Mouse (Mus musculus): ENCODE data around the gene Xlr4a. TPM values are rescaled to one million over a fixed set of nuclear protein-coding genes. Genes with fewer than 3 reads are reported as not detected.
"Not testable (repeated sequence)": the region's sequence is repeated elsewhere in the genome, so short reads cannot be mapped to it uniquely, and the experiment has no call there.

Gene Xlr4a
- 0.64 and 0.65 TPM in 2 replicates for polyA plus RNA-seq (2016; fragmentation: Nextera tagmentation; extraction: Ambion mirVana)

- 83% methylated on average over 19 of the region's 19 CpGs for WGBS
- H3K27ac ChIP-seq (replicated peaks): not testable (repeated sequence)
Observed at GRCm38 (mm10) chrX:73082267-73083055, at the start of gene Xlr4a. TSS of gene Xlr4a (minus strand) at chrX:73082478.

GRCm38 (mm10) chrX:73122859-73123829, 40.9 kb upstream of the Xlr4a start:
- not testable (repeated sequence) for H3K9me3 ChIP-seq; H3K4me1 ChIP-seq; DNase-seq (ENCODE audit: low spot score); H3K27me3 ChIP-seq (replicated peaks; ENCODE audit: low read depth, poor library complexity, severe bottlenecking); H3K36me3 ChIP-seq (replicated peaks); H3K4me3 ChIP-seq; H3K27ac ChIP-seq (replicated peaks)
- WGBS: no CpG with 5 or more reads among the region's 12 CpGs

More at GRCm38 (mm10) chrX:73082267-73083055, at the start of gene Xlr4a:
- DNase-seq (ENCODE audit: low spot score); H3K4me1 ChIP-seq; H3K36me3 ChIP-seq (replicated peaks); H3K27me3 ChIP-seq (replicated peaks; ENCODE audit: low read depth, poor library complexity, severe bottlenecking); H3K4me3 ChIP-seq; H3K9me3 ChIP-seq: not testable (repeated sequence)

- WGBS: no CpG with 5 or more reads among the region's 7 CpGs
- H3K4me1 ChIP-seq; H3K4me3 ChIP-seq; H3K9me3 ChIP-seq; H3K27ac ChIP-seq (replicated peaks); H3K27me3 ChIP-seq (replicated peaks; ENCODE audit: low read depth, poor library complexity, severe bottlenecking); H3K36me3 ChIP-seq (replicated peaks); DNase-seq (ENCODE audit: low spot score): not testable (repeated sequence)
Observed at GRCm38 (mm10) chrX:73116747-73117146, 34.5 kb upstream of the Xlr4a start, which contains the start of gene Gm14685. TSS of gene Gm14685 (plus strand) at chrX:73117047.

- H3K27me3 ChIP-seq (replicated peaks; ENCODE audit: low read depth, poor library complexity, severe bottlenecking); H3K36me3 ChIP-seq (replicated peaks); H3K27ac ChIP-seq (replicated peaks); H3K4me1 ChIP-seq; H3K9me3 ChIP-seq; H3K4me3 ChIP-seq: not testable (repeated sequence)
- 76% methylated on average over 13 of the region's 13 CpGs for WGBS
- DNase-seq (ENCODE audit: low spot score): peak; percentile 7
Observed at GRCm38 (mm10) chrX:73096941-73097508, 14.7 kb upstream of the Xlr4a start, which contains the start of gene Xlr3a. TSS of gene Xlr3a (minus strand) at chrX:73097095.

- WGBS: 67% methylated on average over 2 of the region's 5 CpGs
- not testable (repeated sequence) for H3K36me3 ChIP-seq (replicated peaks); H3K4me1 ChIP-seq
Observed at GRCm38 (mm10) chrX:73066765-73067312, 15.4 kb downstream of the Xlr4a start.

GRCm38 (mm10) chrX:73064415-73064793, 17.9 kb downstream of the Xlr4a start, which contains the start of gene Pnma3:
TSS of gene Pnma3 (plus strand) at chrX:73064787.
- Histone ChIP-seq H3K36me3 (replicated peaks) (no peaks in the 10 kb centered on the region), H3K9me3 (no peaks in the 10 kb centered on the region), H3K4me3 (peak within 1 kb of the TSS; percentile 45), H3K4me1 (peaks cover 8% of the 10 kb centered on the region), H3K27ac (replicated peaks) (peak within 1 kb of the TSS; percentile 24; the same call in 1 of the 2 replicates), H3K27me3 (replicated peaks; ENCODE audit: low read depth, poor library complexity, severe bottlenecking) (peaks cover 42% of the 10 kb centered on the region)
- WGBS: 33% methylated on average over 7 of the region's 7 CpGs
- DNase-seq (ENCODE audit: low spot score): no peak

More at GRCm38 (mm10) chrX:73066765-73067312, 15.4 kb downstream of the Xlr4a start:
- not testable (repeated sequence) for H3K4me3 ChIP-seq; H3K9me3 ChIP-seq; DNase-seq (ENCODE audit: low spot score); H3K27ac ChIP-seq (replicated peaks)
- H3K27me3 ChIP-seq (replicated peaks; ENCODE audit: low read depth, poor library complexity, severe bottlenecking): peaks cover 42% of the 10 kb centered on the region

- DNase-seq (ENCODE audit: low spot score): peak; percentile 49
- Histone ChIP-seq H3K36me3 (replicated peaks) (no peaks in the 10 kb centered on the region), H3K4me3 (peak overlapping the region; percentile 45), H3K9me3 (no peaks in the 10 kb centered on the region), H3K27me3 (replicated peaks; ENCODE audit: low read depth, poor library complexity, severe bottlenecking) (peaks cover 42% of the 10 kb centered on the region), H3K4me1 (peaks cover 8% of the 10 kb centered on the region), H3K27ac (replicated peaks) (peak overlapping the region; percentile 24; the same call in 1 of the 2 replicates)
- WGBS: 29% methylated on average over 24 of the region's 24 CpGs
Observed at GRCm38 (mm10) chrX:73063512-73064414, 18.5 kb downstream of the Xlr4a start.

- no peak overlapping the region for H3K27ac ChIP-seq (replicated peaks)
- no peaks in the 10 kb centered on the region for H3K9me3 ChIP-seq
- H3K36me3 ChIP-seq (replicated peaks): no peaks in the 10 kb centered on the region
- H3K4me1 ChIP-seq: peaks cover 8% of the 10 kb centered on the region
- no peak overlapping the region for H3K4me3 ChIP-seq
- WGBS: 63% methylated on average over 5 of the region's 5 CpGs
- H3K27me3 ChIP-seq (replicated peaks; ENCODE audit: low read depth, poor library complexity, severe bottlenecking): peaks cover 34% of the 10 kb centered on the region
- no peak for DNase-seq (ENCODE audit: low spot score)
Observed at GRCm38 (mm10) chrX:73062323-73062722, 20.0 kb downstream of the Xlr4a start.

- Histone ChIP-seq H3K4me3 (no peak overlapping the region), H3K36me3 (replicated peaks) (no peaks in the 10 kb centered on the region), H3K4me1 (peaks cover 8% of the 10 kb centered on the region), H3K27ac (replicated peaks) (no peak overlapping the region), H3K27me3 (replicated peaks; ENCODE audit: low read depth, poor library complexity, severe bottlenecking) (peaks cover 34% of the 10 kb centered on the region), H3K9me3 (no peaks in the 10 kb centered on the region)
- WGBS: 83% methylated on average over 1 of the region's 1 CpGs
- no peak for DNase-seq (ENCODE audit: low spot score)
Observed at GRCm38 (mm10) chrX:73061528-73061927, 20.8 kb downstream of the Xlr4a start.

- peak overlapping the region; percentile 34; the same call in 1 of the 2 replicates for H3K4me3 ChIP-seq
- WGBS: 19% methylated on average over 14 of the region's 14 CpGs
- no peaks in the 10 kb centered on the region for H3K9me3 ChIP-seq
- H3K36me3 ChIP-seq (replicated peaks): no peaks in the 10 kb centered on the region
- H3K4me1 ChIP-seq: no peaks in the 10 kb centered on the region
- peak; percentile 90 for DNase-seq (ENCODE audit: low spot score)
- H3K27ac ChIP-seq (replicated peaks): peak overlapping the region; percentile 59
- H3K27me3 ChIP-seq (replicated peaks; ENCODE audit: low read depth, poor library complexity, severe bottlenecking): no peaks in the 10 kb centered on the region
Observed at GRCm38 (mm10) chrX:73053860-73054563, 28.3 kb downstream of the Xlr4a start.

GRCm38 (mm10) chrX:73039666-73040065, 42.6 kb downstream of the Xlr4a start:
- no peak for DNase-seq (ENCODE audit: low spot score)
- H3K36me3 ChIP-seq (replicated peaks): no peaks in the 10 kb centered on the region
- no peak overlapping the region for H3K4me3 ChIP-seq
- no peaks in the 10 kb centered on the region for H3K9me3 ChIP-seq
- H3K27me3 ChIP-seq (replicated peaks; ENCODE audit: low read depth, poor library complexity, severe bottlenecking): peaks cover 16% of the 10 kb centered on the region
- H3K27ac ChIP-seq (replicated peaks): no peak overlapping the region
- WGBS: 80% methylated on average over 12 of the region's 12 CpGs
- H3K4me1 ChIP-seq: no peaks in the 10 kb centered on the region
